Mouse (Mus musculus): ENCODE measurements around the gene Sec31a. TPM values are rescaled to one million over a fixed set of nuclear protein-coding genes. Genes with fewer than 3 reads are reported as not detected.

Sec31a gene
- polyA plus RNA-seq, 1 experiment from 2014 or later: 52.3 TPM

DNA sequence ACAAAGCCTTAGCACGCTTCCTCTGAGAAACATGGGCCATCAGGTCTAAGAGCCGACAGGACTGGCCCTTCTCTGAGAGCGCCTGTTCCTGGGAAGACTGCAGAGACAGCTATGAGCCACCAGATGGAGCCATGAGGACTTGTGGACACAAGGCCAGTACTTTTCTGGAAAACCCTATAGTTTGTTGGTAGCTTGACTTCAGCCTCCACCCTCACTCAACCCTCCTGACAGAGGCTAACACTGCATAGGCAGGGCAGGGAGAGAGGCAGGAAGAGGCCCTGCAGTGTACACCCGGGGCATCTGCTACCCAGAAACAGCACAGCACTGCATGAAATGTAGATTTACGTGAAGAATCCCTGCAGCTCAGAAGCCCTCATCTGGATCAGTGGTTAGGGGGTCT, 42.1 kb downstream of the Sec31a start:
- WGBS (ENCODE audit: insufficient replicate concordance): 49% methylated on average over 5 of the region's 5 CpGs
- no peak overlapping the region for H3K9ac ChIP-seq
- peaks cover 66% of the 10 kb centered on the region for H3K36me3 ChIP-seq (replicated peaks)
- no peaks in the 10 kb centered on the region for H3K27me3 ChIP-seq
- H3K27ac ChIP-seq (replicated peaks): no peak overlapping the region
- peak; percentile 35; the same call in 1 of the 2 replicates for ATAC-seq (ENCODE audit: insufficient read depth)
- H3K4me2 ChIP-seq: no peak overlapping the region
- no peak overlapping the region for H3K4me3 ChIP-seq (replicated peaks)
- no peaks in the 10 kb centered on the region for H3K4me1 ChIP-seq (replicated peaks)
- H3K9me3 ChIP-seq (replicated peaks): no peaks in the 10 kb centered on the region

DNA sequence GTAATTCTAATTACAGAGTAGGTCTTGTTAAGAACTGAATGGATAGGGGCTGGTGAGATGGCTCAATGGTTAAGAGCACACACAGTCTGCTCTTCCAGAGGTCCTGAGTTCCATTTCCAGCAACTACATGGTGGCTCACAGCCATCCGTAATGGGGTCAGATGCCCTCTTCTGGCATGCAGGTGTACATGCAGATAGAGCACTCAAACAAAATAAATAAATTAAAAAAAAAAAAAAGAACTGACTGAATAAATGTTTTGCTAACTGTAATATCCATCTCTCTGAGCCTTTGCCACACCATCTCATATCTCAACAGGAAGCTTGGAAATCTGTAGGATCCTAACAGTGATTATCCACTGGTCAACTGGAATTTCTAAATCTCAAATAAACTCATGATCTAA, 45.1 kb downstream of the Sec31a start:
- Histone ChIP-seq H3K4me1 (replicated peaks) (no peaks in the 10 kb centered on the region), H3K27me3 (no peaks in the 10 kb centered on the region), H3K27ac (replicated peaks) (no peak overlapping the region), H3K4me3 (replicated peaks) (no peak overlapping the region), H3K9ac (no peak overlapping the region), H3K9me3 (replicated peaks) (no peaks in the 10 kb centered on the region), H3K36me3 (replicated peaks) (peaks cover 64% of the 10 kb centered on the region), H3K4me2 (no peak overlapping the region)
- WGBS (ENCODE audit: insufficient replicate concordance): 42% methylated on average over 1 of the region's 1 CpGs
- ATAC-seq (ENCODE audit: insufficient read depth): no peak

DNA sequence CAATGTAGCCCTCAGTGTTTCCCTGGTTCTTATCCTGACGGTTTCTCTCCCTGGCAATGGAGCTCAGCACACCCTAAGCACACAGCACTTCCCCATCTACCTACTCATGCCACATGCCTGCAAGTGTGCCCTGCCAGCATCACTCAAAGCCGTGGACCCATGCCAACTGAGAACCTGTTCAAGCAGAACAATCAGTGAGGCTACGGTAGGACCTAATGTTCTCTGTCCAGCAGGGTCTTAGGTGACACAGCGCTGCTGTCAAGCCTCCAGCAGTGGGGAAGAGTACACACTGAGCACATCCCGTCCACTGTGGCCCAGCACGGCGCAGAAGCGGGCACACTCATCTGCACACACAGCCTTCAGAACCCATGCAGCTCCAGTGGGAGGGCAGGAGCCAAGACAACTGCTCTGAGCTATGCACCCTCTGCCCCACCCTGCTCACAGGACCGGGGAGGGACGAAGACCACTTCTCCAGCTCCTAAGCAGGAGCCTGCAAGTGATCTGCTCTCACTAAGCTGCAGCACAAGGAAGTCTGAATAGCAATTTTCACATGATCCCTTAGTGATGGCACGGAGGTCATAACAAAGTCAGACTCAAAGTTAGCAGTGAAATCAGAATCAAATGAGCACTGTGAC, 46.1 kb downstream of the Sec31a start:
- Histone ChIP-seq H3K4me2 (no peak overlapping the region), H3K4me1 (replicated peaks) (no peaks in the 10 kb centered on the region), H3K27me3 (no peaks in the 10 kb centered on the region), H3K4me3 (replicated peaks) (no peak overlapping the region), H3K9ac (no peak overlapping the region), H3K27ac (replicated peaks) (no peak overlapping the region), H3K36me3 (replicated peaks) (peaks cover 65% of the 10 kb centered on the region), H3K9me3 (replicated peaks) (no peaks in the 10 kb centered on the region)
- WGBS (ENCODE audit: insufficient replicate concordance): 78% methylated on average over 11 of the region's 11 CpGs
- ATAC-seq (ENCODE audit: insufficient read depth): no peak

DNA sequence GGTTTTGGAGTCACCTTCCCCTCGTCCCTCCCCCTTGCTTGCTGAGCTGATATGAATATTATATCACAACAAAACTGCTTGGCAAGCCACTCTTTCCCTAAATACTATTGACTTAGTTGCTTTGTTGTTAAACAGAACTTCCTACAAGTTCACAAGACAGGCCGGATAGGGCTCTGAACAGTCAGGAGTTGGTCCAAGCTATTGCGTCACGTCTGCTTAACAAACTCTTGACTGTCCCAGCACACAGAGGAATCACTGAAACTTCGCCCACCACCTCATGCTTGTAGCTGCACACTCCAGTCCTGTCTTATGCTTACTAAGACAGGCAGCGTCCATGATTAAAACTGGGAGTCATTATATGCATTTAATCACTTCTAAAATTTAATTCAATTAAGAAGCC, 46.9 kb downstream of the Sec31a start:
- H3K4me3 ChIP-seq (replicated peaks): no peak overlapping the region
- ATAC-seq (ENCODE audit: insufficient read depth): no peak
- no peak overlapping the region for H3K4me2 ChIP-seq
- no peak overlapping the region for H3K27ac ChIP-seq (replicated peaks)
- peaks cover 66% of the 10 kb centered on the region for H3K36me3 ChIP-seq (replicated peaks)
- no peaks in the 10 kb centered on the region for H3K9me3 ChIP-seq (replicated peaks)
- H3K27me3 ChIP-seq: no peaks in the 10 kb centered on the region
- H3K4me1 ChIP-seq (replicated peaks): no peaks in the 10 kb centered on the region
- H3K9ac ChIP-seq: no peak overlapping the region
- WGBS (ENCODE audit: insufficient replicate concordance): 61% methylated on average over 6 of the region's 6 CpGs

DNA sequence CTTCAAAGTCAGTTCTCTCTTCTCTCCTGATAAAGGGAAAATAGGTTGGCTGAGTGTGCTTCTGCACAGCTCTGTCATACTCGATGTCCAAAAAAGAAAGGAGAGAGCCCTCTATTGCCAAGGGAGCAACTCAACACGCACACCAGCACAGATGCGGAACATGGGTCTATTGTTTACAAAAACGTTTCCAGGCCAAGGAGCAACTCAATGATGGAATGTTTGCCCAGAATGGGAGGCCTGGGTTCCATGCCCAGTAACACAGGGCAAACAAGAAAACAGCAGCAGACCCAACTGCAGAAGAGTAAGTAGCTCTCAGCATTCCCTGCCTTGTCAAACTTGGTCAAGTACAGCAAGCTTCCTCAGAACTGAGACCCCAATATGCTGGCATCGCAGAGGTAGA, 47.5 kb downstream of the Sec31a start:
- Histone ChIP-seq H3K27ac (replicated peaks) (no peak overlapping the region), H3K36me3 (replicated peaks) (peaks cover 66% of the 10 kb centered on the region), H3K9ac (no peak overlapping the region), H3K27me3 (no peaks in the 10 kb centered on the region), H3K4me2 (no peak overlapping the region), H3K9me3 (replicated peaks) (no peaks in the 10 kb centered on the region), H3K4me1 (replicated peaks) (no peaks in the 10 kb centered on the region), H3K4me3 (replicated peaks) (no peak overlapping the region)
- WGBS (ENCODE audit: insufficient replicate concordance): 73% methylated on average over 5 of the region's 5 CpGs
- no peak for ATAC-seq (ENCODE audit: insufficient read depth)

DNA sequence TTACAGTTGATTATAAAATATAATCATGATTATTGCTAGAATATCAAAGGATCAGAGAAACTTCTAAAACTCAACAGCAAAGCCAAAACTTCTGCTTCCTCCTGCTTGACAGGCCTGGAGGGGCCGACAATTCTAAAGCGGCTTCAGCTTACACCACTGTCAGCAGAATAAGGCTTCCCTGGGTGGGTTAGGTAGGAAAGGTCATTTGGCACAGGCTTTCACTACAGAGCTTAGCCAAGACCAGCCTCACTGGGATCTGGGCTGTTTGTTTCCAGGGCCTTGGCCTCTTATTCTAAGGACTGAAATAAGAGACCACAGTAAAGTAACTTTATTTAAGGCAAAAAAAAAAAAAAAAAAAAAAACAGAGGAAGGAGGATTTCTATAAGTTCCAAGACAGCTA, 49.0 kb downstream of the Sec31a start:
- 82% methylated on average over 2 of the region's 2 CpGs for WGBS (ENCODE audit: insufficient replicate concordance)
- no peak for ATAC-seq (ENCODE audit: insufficient read depth)
- Histone ChIP-seq H3K9ac (no peak overlapping the region), H3K4me2 (no peak overlapping the region), H3K27ac (replicated peaks) (no peak overlapping the region), H3K4me1 (replicated peaks) (no peaks in the 10 kb centered on the region), H3K9me3 (replicated peaks) (no peaks in the 10 kb centered on the region), H3K4me3 (replicated peaks) (no peak overlapping the region), H3K36me3 (replicated peaks) (peaks cover 69% of the 10 kb centered on the region), H3K27me3 (no peaks in the 10 kb centered on the region)

DNA sequence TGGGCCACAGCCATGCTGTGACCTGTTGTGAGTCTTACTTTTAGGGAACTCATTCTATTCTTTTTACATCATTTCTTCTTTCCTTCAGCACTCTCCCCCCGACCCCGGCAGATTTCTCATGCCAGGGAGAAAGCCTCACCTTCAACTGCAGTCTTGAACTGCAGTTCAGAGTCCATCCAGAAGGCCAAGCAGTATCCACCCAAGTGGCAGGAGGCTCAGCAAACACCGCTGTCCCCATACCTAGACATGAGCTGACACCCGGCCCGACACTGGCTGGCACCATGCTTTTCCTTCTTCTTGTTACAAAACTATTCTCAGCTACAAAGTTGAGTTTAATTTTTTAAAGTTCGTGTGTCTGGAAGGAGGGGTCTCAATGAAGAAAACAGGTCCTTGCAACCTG, 55.7 kb downstream of the Sec31a start:
- H3K27me3 ChIP-seq: no peaks in the 10 kb centered on the region
- H3K4me1 ChIP-seq (replicated peaks): peaks cover 5% of the 10 kb centered on the region; the same call in 1 of the 2 replicates
- H3K4me2 ChIP-seq: no peak overlapping the region
- no peak overlapping the region for H3K4me3 ChIP-seq (replicated peaks)
- no peak overlapping the region for H3K9ac ChIP-seq
- no peak for ATAC-seq (ENCODE audit: insufficient read depth)
- H3K27ac ChIP-seq (replicated peaks): no peak overlapping the region
- 67% methylated on average over 6 of the region's 6 CpGs for WGBS (ENCODE audit: insufficient replicate concordance)
- H3K36me3 ChIP-seq (replicated peaks): peaks cover 37% of the 10 kb centered on the region
- H3K9me3 ChIP-seq (replicated peaks): no peaks in the 10 kb centered on the region

DNA sequence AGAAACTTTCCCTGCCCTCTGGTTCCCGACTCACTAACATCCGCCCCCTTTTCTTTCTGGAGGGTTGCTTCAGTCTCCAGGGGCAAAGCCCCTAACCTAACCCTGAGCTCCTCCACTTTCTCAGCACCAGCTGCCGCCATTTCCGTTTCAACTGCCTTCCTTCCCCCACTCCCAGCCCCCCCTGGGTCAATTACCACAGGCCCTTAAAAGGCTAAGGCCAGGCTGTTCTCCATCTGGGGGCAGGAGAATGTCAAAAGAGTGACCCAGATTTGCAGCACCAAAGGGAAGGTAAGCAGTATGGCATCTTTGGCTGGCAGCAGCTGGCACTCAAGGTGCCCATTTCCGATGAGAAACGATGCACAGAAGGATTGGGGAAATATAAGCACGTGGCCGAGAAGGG, 57.7 kb downstream of the Sec31a start:
- Histone ChIP-seq H3K9ac (no peak overlapping the region), H3K4me1 (replicated peaks) (peaks cover 5% of the 10 kb centered on the region; the same call in 1 of the 2 replicates), H3K27ac (replicated peaks) (no peak overlapping the region), H3K9me3 (replicated peaks) (no peaks in the 10 kb centered on the region), H3K4me2 (no peak overlapping the region), H3K27me3 (no peaks in the 10 kb centered on the region), H3K36me3 (replicated peaks) (peaks cover 18% of the 10 kb centered on the region), H3K4me3 (replicated peaks) (no peak overlapping the region)
- ATAC-seq (ENCODE audit: insufficient read depth): no peak
- WGBS (ENCODE audit: insufficient replicate concordance): 23% methylated on average over 8 of the region's 8 CpGs

DNA sequence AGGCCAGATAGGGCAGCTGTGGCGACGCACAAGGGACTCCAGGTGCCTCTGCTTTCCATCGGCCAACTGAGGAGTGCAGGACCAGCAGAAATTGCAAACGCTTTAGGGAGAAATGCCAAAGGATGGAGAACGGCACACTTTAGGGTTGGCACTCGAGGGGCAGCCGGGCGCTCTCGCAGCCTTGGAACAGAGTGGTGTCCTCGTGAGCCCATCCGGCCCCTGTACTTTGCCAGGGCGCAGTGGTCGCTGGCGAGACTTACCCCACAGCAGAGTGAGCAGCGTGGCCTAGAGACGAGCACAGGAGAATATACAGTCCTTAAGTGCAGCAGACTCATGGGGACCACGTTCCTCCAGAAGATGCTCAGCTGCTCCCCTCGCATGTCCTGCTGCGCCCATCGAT, 61.4 kb downstream of the Sec31a start:
- Histone ChIP-seq H3K4me1 (replicated peaks) (peaks cover 5% of the 10 kb centered on the region; the same call in 1 of the 2 replicates), H3K4me2 (no peak overlapping the region), H3K9ac (no peak overlapping the region), H3K27ac (replicated peaks) (no peak overlapping the region), H3K9me3 (replicated peaks) (no peaks in the 10 kb centered on the region), H3K27me3 (no peaks in the 10 kb centered on the region), H3K4me3 (replicated peaks) (no peak overlapping the region), H3K36me3 (replicated peaks) (no peaks in the 10 kb centered on the region)
- no peak for ATAC-seq (ENCODE audit: insufficient read depth)
- WGBS (ENCODE audit: insufficient replicate concordance): 79% methylated on average over 20 of the region's 20 CpGs

DNA sequence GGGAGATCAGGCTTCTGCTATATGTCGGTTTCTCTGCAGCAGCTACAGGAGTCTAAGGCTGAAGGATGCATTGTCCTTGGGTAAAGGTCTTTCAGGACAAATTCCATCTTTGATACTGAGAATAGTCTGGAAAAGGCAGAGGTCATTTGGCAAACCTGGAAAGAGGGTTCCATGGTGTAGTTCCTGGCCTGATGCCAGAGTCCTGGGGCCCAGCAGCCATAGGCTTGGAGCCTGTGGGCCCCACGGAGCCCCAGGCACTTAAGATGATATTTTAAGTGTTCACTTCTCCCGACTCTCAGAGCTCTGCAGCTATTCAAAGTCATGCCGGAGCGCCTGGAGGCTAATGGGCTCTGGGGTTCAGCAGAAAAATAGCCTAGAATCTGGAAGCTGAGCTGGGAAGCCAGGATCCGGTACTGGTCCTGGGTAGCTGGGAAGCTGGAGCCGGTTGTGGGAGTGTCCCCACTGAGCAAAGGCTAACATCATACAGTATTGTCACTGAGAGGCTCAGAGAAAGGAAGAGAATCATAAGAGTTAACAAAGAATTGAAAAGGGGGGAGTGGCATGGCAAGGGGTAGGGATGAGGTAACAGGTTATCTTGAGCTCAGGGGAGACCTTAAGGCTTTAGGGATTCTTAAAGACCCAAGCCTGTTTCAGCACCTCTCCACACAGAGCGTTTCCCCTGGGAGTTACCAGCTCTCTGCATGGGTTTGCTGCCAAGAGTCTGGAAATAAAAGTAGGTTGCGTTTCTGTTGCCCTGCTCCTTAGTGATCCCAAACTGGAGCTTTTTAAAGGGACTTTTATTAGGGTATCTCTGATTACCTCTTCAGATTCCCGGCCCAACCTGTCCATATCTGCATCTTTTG, 62.8 kb downstream of the Sec31a start:
- Histone ChIP-seq H3K4me1 (replicated peaks) (no peaks in the 10 kb centered on the region; the same call in 1 of the 2 replicates), H3K27me3 (no peaks in the 10 kb centered on the region), H3K4me2 (no peak overlapping the region), H3K36me3 (replicated peaks) (no peaks in the 10 kb centered on the region), H3K9me3 (replicated peaks) (no peaks in the 10 kb centered on the region), H3K9ac (no peak overlapping the region), H3K27ac (replicated peaks) (no peak overlapping the region), H3K4me3 (replicated peaks) (no peak overlapping the region)
- ATAC-seq (ENCODE audit: insufficient read depth): no peak
- 59% methylated on average over 10 of the region's 10 CpGs for WGBS (ENCODE audit: insufficient replicate concordance)

DNA sequence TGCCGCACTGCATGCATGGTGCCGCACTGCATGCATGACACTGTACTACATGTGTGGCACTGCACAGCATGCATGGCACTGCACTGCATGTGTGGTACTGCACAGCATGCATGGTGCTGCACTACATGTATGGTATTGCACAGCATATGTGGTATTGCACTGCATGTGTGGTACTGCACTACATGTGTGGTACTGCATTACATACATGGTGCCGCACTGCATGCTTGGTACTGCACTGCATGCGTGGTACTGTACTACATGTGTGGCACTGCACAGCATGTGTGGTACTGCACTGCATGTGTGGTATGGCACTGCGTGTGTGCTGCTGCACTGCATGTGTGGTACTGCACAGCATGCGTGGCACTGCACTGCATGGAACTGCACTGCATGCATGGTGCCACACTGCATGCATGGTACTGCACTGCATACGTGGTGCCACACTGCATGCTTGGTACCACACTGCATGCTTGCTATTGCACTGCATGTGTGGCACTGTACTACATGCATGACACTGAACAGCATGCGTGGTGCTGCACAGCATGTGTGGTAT, 65.1 kb downstream of the Sec31a start:
- Histone ChIP-seq H3K9me3 (replicated peaks) (no peaks in the 10 kb centered on the region), H3K4me2 (no peak overlapping the region), H3K4me1 (replicated peaks) (no peaks in the 10 kb centered on the region), H3K27ac (replicated peaks) (no peak overlapping the region), H3K4me3 (replicated peaks) (no peak overlapping the region), H3K9ac (no peak overlapping the region), H3K36me3 (replicated peaks) (no peaks in the 10 kb centered on the region), H3K27me3 (no peaks in the 10 kb centered on the region)
- peak; percentile 15; the same call in 1 of the 2 replicates for ATAC-seq (ENCODE audit: insufficient read depth)
- 81% methylated on average over 8 of the region's 8 CpGs for WGBS (ENCODE audit: insufficient replicate concordance)
